Mouse (Mus musculus): Measurements from ENCODE around the gene Metap1d.

The Metap1d gene

GRCm38 (mm10) chr2:71475760-71476159 lies 22.7 kb downstream of the Metap1d start:
- DNase-seq = no peak

DNA sequence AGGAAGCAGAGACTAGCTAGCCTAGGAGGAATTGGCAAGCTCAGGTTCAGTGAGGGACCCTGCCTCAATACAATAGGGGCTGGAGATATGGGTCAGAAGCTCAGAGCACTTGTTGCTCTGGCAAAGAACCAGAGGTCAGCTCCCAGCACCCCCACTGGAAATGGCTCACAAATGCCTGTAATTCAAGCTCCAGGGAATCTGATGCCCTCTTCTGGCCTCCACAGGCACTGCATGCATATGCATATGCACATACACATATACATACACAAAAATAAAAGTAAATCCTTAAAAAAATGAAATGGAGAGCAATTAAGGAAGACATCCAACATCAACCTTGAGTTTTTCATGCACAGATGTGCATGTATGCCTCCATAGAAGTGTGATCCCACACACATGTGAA lies 24.7 kb downstream of the Metap1d start:
- no peak for DNase-seq

DNA sequence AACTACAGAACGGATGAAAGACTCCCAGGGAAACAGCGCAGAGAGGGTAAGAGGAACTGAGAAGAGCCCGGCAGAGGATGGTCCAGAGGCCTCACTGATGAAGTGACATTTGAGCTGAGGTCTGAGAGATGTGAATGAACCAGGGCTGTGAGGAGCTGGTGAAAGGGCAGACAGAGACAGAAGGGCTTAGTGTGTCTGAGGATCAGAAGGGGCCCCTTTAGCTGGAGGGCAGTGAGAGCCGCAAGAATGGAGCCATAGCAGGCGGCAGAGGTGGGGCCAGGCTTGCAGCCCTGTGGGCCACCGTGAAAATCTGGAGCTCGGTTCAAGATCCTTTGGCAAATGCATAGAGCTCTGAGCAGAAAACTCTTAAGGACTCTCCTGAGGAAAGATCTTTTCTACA lies 26.8 kb downstream of the Metap1d start:
- DNase-seq = no peak

- DNase-seq = no peak
These were observed 28.7 kb downstream of the Metap1d start for GRCm38 (mm10) chr2:71481825-71482224.

- no peak for DNase-seq
These were observed 30.1 kb downstream of the Metap1d start for GRCm38 (mm10) chr2:71483046-71483716.

- no peak for DNase-seq
These were observed 30.6 kb downstream of the Metap1d start for GRCm38 (mm10) chr2:71483717-71484066.

DNA sequence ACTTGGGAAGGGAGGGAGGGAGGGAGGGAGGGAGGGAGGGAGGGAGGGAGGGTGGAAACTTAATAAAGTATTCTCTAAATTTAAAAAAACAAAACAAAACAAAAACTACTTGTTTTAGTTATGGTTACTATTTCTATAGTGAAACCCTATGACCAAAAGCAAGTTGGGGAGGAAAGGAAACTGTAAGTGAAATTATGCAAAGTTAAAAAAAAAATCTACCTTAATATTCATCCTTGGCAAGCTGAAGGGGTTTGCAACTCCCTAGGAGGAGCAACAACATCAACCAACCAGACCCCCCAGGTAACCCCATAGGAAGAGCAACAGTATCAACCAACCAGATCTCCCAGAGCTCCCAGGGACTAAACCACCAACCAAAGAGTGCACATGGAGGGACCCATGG lies 38.2 kb downstream of the Metap1d start:
- DNase-seq = no peak

- no peak for DNase-seq
These were observed 40.1 kb downstream of the Metap1d start for GRCm38 (mm10) chr2:71493161-71493683.

DNA sequence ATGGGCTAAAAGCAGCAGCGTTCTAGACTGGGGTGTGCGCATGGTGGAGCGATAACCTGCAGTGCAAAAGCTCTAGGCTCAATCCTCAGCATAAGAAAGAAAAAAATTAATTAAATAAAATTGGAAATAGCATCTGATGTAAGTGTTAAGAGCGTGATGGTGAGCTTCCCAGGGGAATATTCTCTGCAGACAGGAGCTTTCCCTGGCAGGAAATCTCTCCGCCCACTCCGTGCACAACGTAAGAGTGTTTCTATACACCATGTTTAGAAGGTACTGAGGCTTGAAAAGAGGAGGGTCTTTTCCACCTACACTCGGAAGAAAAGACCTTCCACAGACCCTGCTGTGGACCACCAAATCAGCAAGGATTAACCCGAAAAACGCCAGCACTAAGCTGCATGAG lies 41.4 kb downstream of the Metap1d start:
- DNase-seq = no peak

- DNase-seq = no peak
These were observed 41.9 kb downstream of the Metap1d start for GRCm38 (mm10) chr2:71494971-71495370.

DNA sequence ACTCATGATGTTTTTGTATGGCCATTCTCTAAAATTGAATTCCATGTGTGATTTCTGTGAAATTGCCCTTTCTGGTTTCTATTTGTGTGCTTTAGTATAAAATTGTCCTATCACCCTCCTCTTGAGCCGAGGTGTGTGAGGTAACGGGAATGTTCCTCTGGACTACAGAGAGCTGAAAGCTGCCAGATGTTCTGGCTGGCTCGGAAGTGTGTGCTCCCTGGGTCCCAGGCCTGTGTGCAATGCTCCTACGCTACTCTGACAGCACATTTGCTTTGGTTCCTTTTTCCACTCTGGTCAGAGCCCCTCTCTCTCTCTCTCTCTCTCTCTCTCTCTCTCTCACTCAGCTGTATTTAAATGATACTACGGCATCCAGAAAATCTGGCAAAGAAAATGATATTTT lies 44.1 kb downstream of the Metap1d start:
- no peak for DNase-seq

DNA sequence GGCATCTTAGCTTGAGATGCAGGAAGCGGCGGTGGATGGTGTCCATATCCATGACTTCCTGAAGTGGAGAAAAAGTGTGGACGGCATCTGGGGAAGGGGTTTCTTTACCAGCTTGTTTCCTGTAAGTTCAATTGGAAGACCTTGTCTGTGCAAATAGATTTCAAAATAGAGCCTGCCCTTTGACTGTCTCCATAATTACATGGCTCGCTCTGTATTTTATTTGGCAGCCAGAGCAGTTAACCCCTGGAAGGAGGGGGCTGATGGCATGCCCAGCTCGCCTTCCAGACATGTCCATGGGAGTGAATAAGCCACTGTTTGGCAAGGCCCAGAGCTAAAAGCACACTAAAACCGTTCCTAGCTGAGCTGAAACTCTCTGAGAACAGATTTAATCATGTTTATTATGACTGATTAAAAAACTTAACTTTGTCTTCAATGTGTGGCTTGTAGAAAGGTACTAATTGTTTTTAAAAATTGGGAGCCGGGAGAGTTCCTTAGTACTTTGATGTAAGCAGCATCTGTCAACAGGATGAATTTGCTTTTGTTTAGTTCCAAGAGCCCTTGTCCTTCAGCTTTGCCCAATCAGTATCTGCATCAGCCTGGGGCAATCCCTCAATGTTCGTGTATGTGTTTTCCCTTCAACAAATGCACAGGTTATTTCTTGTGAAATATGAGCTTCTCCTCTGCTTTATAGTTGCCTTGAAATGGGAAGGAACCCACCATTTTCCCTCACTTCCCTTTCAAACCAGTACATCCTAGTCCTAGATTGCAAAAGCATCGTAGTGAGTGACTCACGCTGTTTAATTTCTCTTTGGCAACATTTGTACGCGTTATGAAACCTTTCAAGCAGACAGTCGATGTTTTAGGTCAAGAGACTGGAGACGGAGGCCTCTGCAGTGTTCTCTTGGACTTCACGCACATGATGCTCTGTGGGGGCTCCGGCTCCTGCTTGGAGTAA lies 46.5 kb downstream of the Metap1d start:
- no peak for DNase-seq

GRCm38 (mm10) chr2:71504852-71505251 lies 51.8 kb downstream of the Metap1d start:
- DNase-seq = no peak

DNA sequence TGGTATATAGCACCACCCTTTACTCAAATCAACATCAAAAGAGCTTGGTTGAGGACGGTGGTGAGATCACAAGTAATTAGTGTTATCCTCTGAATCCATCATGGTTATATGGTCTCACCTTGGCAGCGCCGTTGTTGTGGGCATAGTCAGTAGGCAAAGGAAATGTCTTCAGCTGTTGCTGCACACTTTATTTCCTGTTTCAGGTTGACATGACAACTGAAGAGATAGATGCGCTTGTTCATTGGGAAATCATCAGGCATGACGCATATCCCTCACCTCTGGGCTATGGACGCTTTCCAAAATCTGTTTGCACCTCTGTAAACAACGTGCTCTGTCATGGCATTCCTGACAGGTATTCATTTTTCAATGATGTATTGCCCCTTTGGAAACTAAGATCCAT lies 58.1 kb downstream of the Metap1d start:
- DNase-seq = no peak

DNA sequence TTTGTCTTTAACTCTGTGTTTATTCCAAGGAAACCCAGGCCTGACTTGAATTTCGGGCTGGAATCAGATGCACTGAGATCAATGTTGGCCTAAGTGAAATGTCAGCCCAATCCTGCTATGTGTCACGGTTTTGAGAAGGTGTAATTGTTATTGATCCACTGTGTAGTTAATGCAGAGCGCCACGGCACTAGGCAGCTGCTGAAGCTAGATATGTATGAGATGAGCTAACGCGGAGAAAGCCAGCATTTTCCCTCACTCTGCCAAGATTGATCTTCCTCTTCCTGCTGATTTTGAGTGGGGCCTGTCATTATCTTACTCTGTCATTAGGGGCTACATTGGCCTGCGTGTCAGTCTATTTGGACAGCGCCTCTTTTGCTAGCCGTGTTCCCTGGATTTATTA lies 59.2 kb downstream of the Metap1d start:
- DNase-seq = no peak

GRCm38 (mm10) chr2:71516995-71517394 lies 63.9 kb downstream of the Metap1d start:
- DNase-seq = no peak

- no peak for DNase-seq
These were observed 64.5 kb downstream of the Metap1d start for GRCm38 (mm10) chr2:71517466-71518099.

- DNase-seq = no peak
These were observed 69.8 kb downstream of the Metap1d start for GRCm38 (mm10) chr2:71522871-71523270.

GRCm38 (mm10) chr2:71523431-71523830 lies 70.4 kb downstream of the Metap1d start:
- no peak for DNase-seq

DNA sequence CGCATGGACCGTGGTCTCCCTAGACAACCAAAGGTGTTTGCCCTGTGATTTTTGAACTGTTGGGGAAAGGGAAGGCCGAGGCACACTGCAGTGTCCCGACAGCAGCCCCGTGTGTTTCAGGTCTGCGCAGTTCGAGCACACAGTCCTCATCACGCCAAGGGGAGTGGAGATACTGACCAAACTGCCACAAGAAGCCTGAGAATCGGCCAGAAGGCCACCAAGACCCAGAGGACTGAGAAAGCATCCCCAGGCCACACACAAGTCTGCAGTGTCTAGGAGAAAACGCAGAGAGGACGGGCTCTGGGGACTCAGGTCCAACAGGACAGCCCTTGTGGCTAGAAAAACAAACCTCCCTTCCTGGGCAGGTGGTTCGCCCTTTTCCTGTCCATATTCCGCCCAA lies 71.7 kb downstream of the Metap1d start:
- DNase-seq = no peak

GRCm38 (mm10) chr2:71526595-71527322 lies 73.7 kb downstream of the Metap1d start:
- DNase-seq = no peak

DNA sequence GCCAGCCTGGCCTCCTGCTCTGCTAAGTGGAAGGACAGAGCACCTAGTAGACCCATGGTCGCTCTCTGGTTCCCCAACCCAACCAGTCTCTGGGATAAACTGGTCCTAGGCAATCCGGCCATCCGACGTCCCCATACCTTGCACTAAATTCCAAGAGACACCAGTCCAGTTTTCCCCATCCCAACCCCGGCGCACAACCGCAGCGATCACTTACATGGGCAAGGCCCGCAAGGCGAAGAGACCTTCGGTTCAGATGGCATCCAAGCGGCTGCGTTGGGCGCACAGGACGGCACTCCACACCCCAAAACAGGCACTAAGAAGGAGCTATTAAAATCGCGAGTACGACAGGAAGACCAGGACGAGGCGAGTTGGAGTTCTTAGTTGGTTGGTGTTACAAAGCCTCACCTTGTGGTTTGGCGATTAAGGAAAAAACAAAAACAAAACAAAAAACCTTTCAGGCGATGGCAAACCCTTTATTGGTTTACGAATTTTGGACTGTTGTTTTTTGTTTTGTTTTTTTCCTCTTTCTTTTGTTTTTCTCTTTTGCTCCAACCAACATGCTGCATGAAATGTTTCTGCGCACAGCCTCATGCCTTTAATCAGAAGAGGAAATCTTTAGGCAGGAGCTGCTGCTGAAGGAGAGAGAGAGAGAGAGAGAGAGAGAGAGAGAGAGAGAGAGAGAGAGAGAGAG lies 74.4 kb downstream of the Metap1d start:
- DNase-seq = no peak

Data from cerebellum, adult 11 months (tissue).